Mouse (Mus musculus) small intestine, adult 2 months (tissue): ENCODE data around the gene Cdh12. TPM values are rescaled to one million over a fixed set of nuclear protein-coding genes. Genes with fewer than 3 reads are reported as not detected.

Experiments
- H3K27ac ChIP-seq: fragments of 200-500 bp; 2 replicates; pipeline ENCODE4 v1.5.1; 2012; ENCODE audit warnings: low read depth, low read length, control low read depth, inconsistent platforms; ENCODE audit not compliant: insufficient read depth
- H3K27me3 ChIP-seq: fragments of 200-500 bp; 2 replicates; pipeline ENCODE4 v1.6.1; 2012; ENCODE audit warnings: mild to moderate bottlenecking, moderate library complexity, low read length, inconsistent platforms; ENCODE audit not compliant: control insufficient read depth, insufficient read depth
- H3K36me3 ChIP-seq: fragments of 200-500 bp; 2 replicates; pipeline ENCODE4 v1.6.1; 2012; ENCODE audit warnings: mild to moderate bottlenecking, low read length, control low read depth, inconsistent platforms; ENCODE audit not compliant: control insufficient read depth, insufficient read depth
- H3K4me1 ChIP-seq: fragments of 200-500 bp; 2 replicates; pipeline ENCODE4 v1.6.1; 2012; ENCODE audit warnings: low read length, inconsistent platforms, mixed read lengths; ENCODE audit not compliant: control insufficient read depth, insufficient read depth, insufficient read length
- H3K4me3 ChIP-seq: fragments of 200-500 bp; 2 replicates; pipeline ENCODE4 v1.5.1; 2012; ENCODE audit warnings: low read depth, mild to moderate bottlenecking, control low read depth, inconsistent platforms, low read length, moderate library complexity
- CTCF ChIP-seq: fragments of 200-500 bp; IDR thresholded peaks from 2 replicates; pipeline ENCODE4 v1.5.1; 2012; ENCODE audit warnings: low read depth, mild to moderate bottlenecking, control low read depth, inconsistent platforms, low read length, moderate library complexity, mixed read lengths; ENCODE audit not compliant: insufficient replicate concordance, insufficient read length; ENCODE audit errors: extremely low read depth
- POLR2A ChIP-seq: fragments of 200-500 bp; IDR thresholded peaks from 2 replicates; pipeline ENCODE4 v1.6.1; 2012; ENCODE audit warnings: low read depth, mild to moderate bottlenecking, control low read depth, inconsistent platforms, low read length, moderate library complexity
- WGBS: fragments of 180-500 bp; shearing (Covaris S2); methylation state at CpG from one replicate; pipeline ENCODE4 v1.1.7; 2018; 5-methylcytosine and 5-hydroxymethylcytosine counted together
- polyA plus RNA-seq: library from polyadenylated mRNA; depleted of rRNA; stranded (reverse); fragments of >200 nt; gene quantifications from 2 replicates; pipeline ENCODE4 v1.2.3, GENCODE M21; 2012

Gene Cdh12
- polyA plus RNA-seq, 1 experiment, result not detected

DNA sequence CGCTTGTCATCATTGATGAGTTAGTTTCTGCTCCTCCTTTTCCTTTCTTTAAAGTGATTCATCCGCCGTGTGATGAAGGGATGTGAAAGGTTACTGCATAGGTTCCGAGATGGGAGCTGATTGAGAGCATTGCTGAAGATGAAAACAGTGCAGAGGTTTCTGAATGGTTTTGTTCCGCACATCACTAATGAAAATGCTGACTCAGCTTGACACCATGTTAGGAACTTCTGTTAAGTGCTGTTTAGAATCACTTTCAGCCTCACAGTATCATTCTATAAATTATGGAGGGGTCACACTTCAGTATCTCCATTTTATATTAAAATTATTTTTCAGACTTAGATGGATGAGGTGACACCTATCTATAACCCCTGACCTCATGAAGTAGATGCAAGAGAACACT is 247.2 kb downstream of the Cdh12 start:
- 72% methylated on average over 5 of the region's 5 CpGs for WGBS
- Histone ChIP-seq H3K27me3 (no peaks in the 10 kb centered on the region), H3K36me3 (no peaks in the 10 kb centered on the region), H3K4me3 (no peak overlapping the region), H3K4me1 (no peaks in the 10 kb centered on the region), H3K27ac (no peak overlapping the region)
- TF ChIP-seq POLR2A, result no peak
- TF ChIP-seq CTCF, result no peak

DNA sequence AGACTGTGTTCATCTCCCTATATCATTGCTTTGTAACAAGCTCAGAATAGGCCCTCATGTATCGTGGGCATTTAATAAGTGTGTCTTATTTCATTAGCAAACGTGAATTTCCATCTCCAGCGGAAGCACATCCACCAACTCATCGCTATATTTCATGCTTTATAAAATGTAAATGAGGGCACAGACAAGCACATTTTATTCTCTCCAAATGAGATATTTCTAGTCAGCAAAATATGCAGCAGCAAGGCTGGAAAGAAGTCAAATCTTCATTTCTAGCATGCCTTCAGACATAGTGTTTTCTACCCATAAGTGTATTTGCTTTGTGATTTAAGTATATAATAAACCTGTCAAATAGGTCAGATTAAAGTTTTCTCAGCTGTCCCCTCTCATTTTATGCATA is 262.8 kb downstream of the Cdh12 start:
- TF ChIP-seq CTCF (no peak), POLR2A (no peak)
- 79% methylated on average over 4 of the region's 4 CpGs for WGBS
- H3K36me3 ChIP-seq, result no peaks in the 10 kb centered on the region
- H3K4me1 ChIP-seq, result no peaks in the 10 kb centered on the region
- no peak overlapping the region for H3K27ac ChIP-seq
- H3K27me3 ChIP-seq, result no peaks in the 10 kb centered on the region
- H3K4me3 ChIP-seq, result no peak overlapping the region

DNA sequence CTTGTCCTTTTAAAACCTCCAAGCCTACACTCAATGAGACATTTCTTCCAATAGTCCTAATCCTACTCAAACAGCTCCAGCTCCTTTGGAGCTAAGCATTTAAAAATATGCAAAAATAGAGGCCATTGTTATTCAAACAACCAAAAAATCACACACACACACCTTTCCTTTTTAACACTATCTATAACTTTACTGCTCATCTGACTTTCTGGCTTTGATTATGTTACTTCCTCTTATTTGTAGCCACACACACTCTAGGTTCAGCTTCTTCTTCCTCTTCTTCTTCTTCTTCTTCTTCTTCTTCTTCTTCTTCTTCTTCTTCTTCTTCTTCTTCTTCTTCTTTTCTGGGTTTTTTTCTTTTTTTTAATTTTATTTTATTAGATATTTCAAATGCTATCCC is 323.2 kb downstream of the Cdh12 start:
- TF ChIP-seq POLR2A (no peak), CTCF (no peak)
- Histone ChIP-seq H3K27ac (no peak overlapping the region), H3K4me3 (no peak overlapping the region), H3K4me1 (no peaks in the 10 kb centered on the region), H3K36me3 (no peaks in the 10 kb centered on the region), H3K27me3 (no peaks in the 10 kb centered on the region)

DNA sequence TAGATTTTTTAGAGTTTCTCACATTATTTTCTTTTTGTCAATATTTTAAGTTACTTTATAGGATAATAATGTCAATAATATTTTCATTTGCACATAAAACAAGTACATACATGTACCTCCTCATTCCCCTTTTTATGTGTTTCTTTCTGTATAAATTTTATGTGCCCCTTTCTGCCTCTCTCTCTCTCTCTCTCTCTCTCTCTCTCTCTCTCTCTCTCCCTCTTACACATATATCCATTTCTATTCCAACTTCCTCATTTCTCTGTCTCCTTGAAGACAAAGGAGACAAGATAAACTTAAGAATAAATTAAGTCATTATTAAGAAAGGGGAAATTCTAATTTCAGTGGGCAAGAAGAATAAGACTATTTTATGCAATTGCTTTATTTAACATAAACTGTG is 324.4 kb downstream of the Cdh12 start:
- Histone ChIP-seq H3K27ac (no peak overlapping the region), H3K36me3 (no peaks in the 10 kb centered on the region), H3K4me3 (no peak overlapping the region), H3K27me3 (no peaks in the 10 kb centered on the region), H3K4me1 (no peaks in the 10 kb centered on the region)
- TF ChIP-seq CTCF, result no peak
- TF ChIP-seq POLR2A, result no peak

DNA sequence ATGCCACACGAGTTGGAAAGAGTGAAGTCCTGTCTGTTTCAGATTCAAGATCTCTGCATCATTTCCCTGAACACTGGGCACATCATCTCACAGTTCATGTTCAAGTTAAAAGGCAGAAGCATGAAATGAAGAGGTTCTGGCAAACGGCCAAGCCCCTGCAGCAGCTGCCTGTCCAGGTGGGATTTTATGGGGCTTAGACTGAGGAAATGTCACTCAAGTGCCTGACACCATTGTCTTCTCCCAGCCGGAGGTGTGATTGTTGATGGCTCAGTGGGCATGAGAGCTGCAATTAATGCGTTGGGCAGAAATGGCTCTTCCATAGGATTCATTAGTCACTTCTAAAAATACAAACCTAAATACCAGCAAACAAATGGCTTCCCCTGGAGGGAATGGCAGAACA is 347.9 kb downstream of the Cdh12 start:
- Histone ChIP-seq H3K27ac (no peak overlapping the region), H3K27me3 (no peaks in the 10 kb centered on the region), H3K4me3 (no peak overlapping the region), H3K4me1 (no peaks in the 10 kb centered on the region), H3K36me3 (no peaks in the 10 kb centered on the region)
- 57% methylated on average over 4 of the region's 4 CpGs for WGBS
- TF ChIP-seq POLR2A (no peak), CTCF (no peak)

GRCm38 (mm10) chr15:20798541-20798940 is 349.5 kb downstream of the Cdh12 start:
- TF ChIP-seq POLR2A, result no peak
- TF ChIP-seq CTCF, result no peak
- H3K4me1 ChIP-seq, result no peaks in the 10 kb centered on the region
- no peaks in the 10 kb centered on the region for H3K36me3 ChIP-seq
- H3K27me3 ChIP-seq, result no peaks in the 10 kb centered on the region
- no peak overlapping the region for H3K27ac ChIP-seq
- 87% methylated on average over 2 of the region's 2 CpGs for WGBS
- no peak overlapping the region for H3K4me3 ChIP-seq

DNA sequence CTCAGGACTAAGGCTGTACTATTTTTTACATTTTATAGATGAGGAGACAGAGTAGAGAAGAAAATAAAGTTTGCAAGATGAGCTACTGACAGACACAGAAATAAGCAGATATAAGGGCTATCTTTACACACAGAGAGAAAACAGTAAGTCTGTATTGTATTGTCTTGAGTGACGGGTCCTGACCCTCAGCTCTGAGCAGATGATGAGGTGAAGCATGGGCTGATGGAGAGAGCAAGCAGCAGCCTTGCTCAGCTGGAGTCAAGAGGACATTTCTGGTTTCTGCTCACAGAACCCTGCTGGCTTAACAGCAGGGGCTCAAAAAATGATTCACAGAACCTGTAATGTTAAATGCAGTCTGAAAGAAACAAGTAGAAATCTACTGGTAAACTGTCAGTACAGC is 386.8 kb downstream of the Cdh12 start:
- no peak overlapping the region for H3K27ac ChIP-seq
- TF ChIP-seq POLR2A, result no peak
- TF ChIP-seq CTCF, result no peak
- H3K4me3 ChIP-seq, result no peak overlapping the region
- no peaks in the 10 kb centered on the region for H3K27me3 ChIP-seq
- WGBS, result 64% methylated on average over 1 of the region's 1 CpGs
- no peaks in the 10 kb centered on the region for H3K4me1 ChIP-seq
- H3K36me3 ChIP-seq, result no peaks in the 10 kb centered on the region

- no peak for TF ChIP-seq CTCF
- H3K4me1 ChIP-seq, result no peaks in the 10 kb centered on the region
Measured at GRCm38 (mm10) chr15:20836991-20837390, 387.9 kb downstream of the Cdh12 start.

More at GRCm38 (mm10) chr15:20836991-20837390, 387.9 kb downstream of the Cdh12 start:
- Histone ChIP-seq H3K36me3 (no peaks in the 10 kb centered on the region), H3K4me3 (no peak overlapping the region), H3K27ac (no peak overlapping the region), H3K27me3 (no peaks in the 10 kb centered on the region)
- WGBS, result 71% methylated on average over 3 of the region's 3 CpGs
